In genomic region chr3:144976091-144976490, GRCm38 (mm10) we compare ENCODE assay signal across 26 mouse cellular contexts. TPM values are rescaled to one million over a fixed set of nuclear protein-coding genes. Genes with fewer than 3 reads are reported as not detected.
"Had no signal": no experiment of that assay in that cellular context is flagged by ENCODE, and none has a peak within 500 bp of the region (broad histone marks: within the 10 kb centered on the region; RNA-seq: fewer than 3 reads in every experiment).

No protein-coding gene starts in this region.

- H3K9me3 ChIP-seq: midbrain, embryonic 10.5 days; midbrain, embryonic 13.5 days; neural tube, embryonic 13.5 days; neural tube, embryonic 15.5 days had no signal

- H3K36me3 ChIP-seq: midbrain, embryonic 10.5 days; midbrain, embryonic 13.5 days; neural tube, embryonic 13.5 days; neural tube, embryonic 15.5 days had no signal

- H3K4me3 ChIP-seq: midbrain, embryonic 10.5 days; midbrain, embryonic 13.5 days; myocyte; neural tube, embryonic 13.5 days; neural tube, embryonic 15.5 days had no signal

- H3K27me3 ChIP-seq: midbrain, embryonic 13.5 days; neural tube, embryonic 13.5 days; neural tube, embryonic 15.5 days had no signal

- DNase-seq: lung, adult 18-20 months; lung, embryonic 14.5 days; lung, postnatal 10 days; lung, postnatal 4 days; retina, postnatal 1 day; right cerebral cortex, adult 18-20 months; right cerebral cortex, postnatal 25 days; right cerebral cortex, postnatal 4 days; spleen, adult 18-20 months; thymus, adult 18-20 months; thymus, postnatal 14 days; thymus, postnatal 4 days had no signal

- H3K27ac ChIP-seq: midbrain, embryonic 10.5 days; midbrain, embryonic 13.5 days; neural tube, embryonic 13.5 days; neural tube, embryonic 15.5 days had no signal

- H3K4me1 ChIP-seq: neural tube, embryonic 13.5 days; neural tube, embryonic 15.5 days had no signal

RNA-seq across cellular contexts. Expression of gene Clca4a, which starts 1.2 kb away (rescaled TPM):
- total RNA-seq: megakaryocyte, adult 5-6 weeks; megakaryocyte-erythroid progenitor cell, adult 5-6 weeks had no signal
- polyA plus RNA-seq: liver, embryonic 16.5 days; lung, embryonic 14.5 days; lung, embryonic 16.5 days; midbrain, embryonic 10.5 days; midbrain, embryonic 13.5 days; midbrain, embryonic 16.5 days; neural tube, embryonic 11.5 days; neural tube, embryonic 13.5 days; neural tube, embryonic 15.5 days; stomach, embryonic 14.5 days; stomach, embryonic 16.5 days had no signal

RNA-seq across cellular contexts. Expression of gene Clca4b, which starts 43.8 kb away (rescaled TPM):
- total RNA-seq: megakaryocyte, adult 5-6 weeks; megakaryocyte-erythroid progenitor cell, adult 5-6 weeks had no signal
- polyA plus RNA-seq: lung, embryonic 14.5 days; lung, embryonic 16.5 days; midbrain, embryonic 10.5 days; midbrain, embryonic 13.5 days; midbrain, embryonic 16.5 days; neural tube, embryonic 11.5 days; neural tube, embryonic 13.5 days; neural tube, embryonic 15.5 days; stomach, embryonic 14.5 days; urinary bladder, adult 2 months had no signal

RNA-seq across cellular contexts. Expression of gene Clca1, which starts 56.5 kb away (rescaled TPM):
- total RNA-seq: megakaryocyte, adult 5-6 weeks; megakaryocyte-erythroid progenitor cell, adult 5-6 weeks had no signal
- polyA plus RNA-seq: lung, embryonic 14.5 days; lung, embryonic 16.5 days; midbrain, embryonic 10.5 days; midbrain, embryonic 13.5 days; midbrain, embryonic 16.5 days; neural tube, embryonic 11.5 days; neural tube, embryonic 13.5 days; neural tube, embryonic 15.5 days had no signal
